Mouse (Mus musculus) lung, postnatal 0 days (tissue): Measurements from ENCODE around the gene Gtf3c1. TPM values are rescaled to one million over a fixed set of nuclear protein-coding genes. Genes with fewer than 3 reads are reported as not detected.

ENCODE experiments used
- ATAC-seq: fragments of 200-750 bp; cut with Nextera tagmentation; 2 replicates; pipeline ENCODE4 v1.8.0; 2017; ENCODE audit warnings: moderate library complexity
- DNase-seq: peaks from one replicate; pipeline ENCODE4 v3.0.0-alpha.2; 2016; ENCODE audit warnings: low spot score
- H3K27ac ChIP-seq: fragments of 300-500 bp; sonication (generic); 2 replicates; pipeline ENCODE4 v1.5.1; 2014; ENCODE audit warnings: antibody characterized with exemption, mild to moderate bottlenecking, low read length, mixed read lengths
- H3K27me3 ChIP-seq: fragments of 300-500 bp; sonication (generic); replicated peaks from 2 replicates; pipeline ENCODE4 v1.6.1; 2014; ENCODE audit warnings: low read length, mixed read lengths; ENCODE audit not compliant: insufficient read depth
- H3K36me3 ChIP-seq: fragments of 300-500 bp; sonication (generic); 2 replicates; pipeline ENCODE4 v1.6.1; 2014; ENCODE audit warnings: low read length, mixed read lengths; ENCODE audit not compliant: insufficient read depth
- H3K4me1 ChIP-seq: fragments of 300-500 bp; sonication (generic); 2 replicates; pipeline ENCODE4 v1.6.1; 2014; ENCODE audit warnings: antibody characterized with exemption, low read depth, low read length, mixed read lengths; ENCODE audit not compliant: insufficient read depth
- H3K4me2 ChIP-seq: fragments of 300-500 bp; sonication (generic); replicated peaks from 2 replicates; pipeline ENCODE4 v1.6.1; 2014; ENCODE audit warnings: low read depth, mild to moderate bottlenecking, low read length, moderate library complexity, mixed read lengths
- H3K4me3 ChIP-seq: fragments of 300-500 bp; sonication (generic); 2 replicates; pipeline ENCODE4 v1.5.1; 2014; ENCODE audit warnings: low read depth, low read length
- H3K9ac ChIP-seq: fragments of 300-500 bp; sonication (generic); replicated peaks from 2 replicates; pipeline ENCODE4 v1.6.1; 2014; ENCODE audit warnings: low read depth, mild to moderate bottlenecking
- H3K9me3 ChIP-seq: fragments of 300-500 bp; sonication (generic); 2 replicates; pipeline ENCODE4 v1.6.1; 2016; ENCODE audit warnings: low read length, mixed read lengths
- CTCF ChIP-seq: IDR thresholded peaks from 2 replicates; pipeline ENCODE4 v1.5.1; 2016; ENCODE audit warnings: antibody characterized with exemption, mild to moderate bottlenecking
- EP300 ChIP-seq: IDR thresholded peaks from 2 replicates; pipeline ENCODE4 v1.6.1; 2016; ENCODE audit warnings: antibody characterized with exemption, mild to moderate bottlenecking, control low read depth
- WGBS: fragments of 180-500 bp; shearing (Covaris S2); extraction: QIAGEN DNeasy Blood & Tissue Kit; methylation state at CpG from one replicate; pipeline ENCODE4 v1.1.7; 2014; 5-methylcytosine and 5-hydroxymethylcytosine counted together
- polyA plus RNA-seq: library from polyadenylated mRNA; unstranded; fragments of >200 nt; fragmentation: Nextera tagmentation; extraction: Ambion mirVana; gene quantifications from 2 replicates; pipeline ENCODE4 v1.2.1, GENCODE M21; 2015

Gtf3c1 gene
- polyA plus RNA-seq, 1 experiment from 2014 or later: 13.6 TPM

GRCm38 (mm10) chr7:125746621-125747315, 39.2 kb upstream of the Gtf3c1 start:
- H3K27me3 ChIP-seq: no peaks in the 10 kb centered on the region
- H3K4me2 ChIP-seq: no peak overlapping the region
- no peak for ATAC-seq
- H3K36me3 ChIP-seq: no peaks in the 10 kb centered on the region
- TF ChIP-seq EP300 (no peak), CTCF (no peak)
- H3K4me3 ChIP-seq: no peak overlapping the region
- no peak for DNase-seq
- H3K9me3 ChIP-seq: no peaks in the 10 kb centered on the region
- H3K9ac ChIP-seq: no peak overlapping the region
- H3K4me1 ChIP-seq: no peaks in the 10 kb centered on the region
- no peak overlapping the region for H3K27ac ChIP-seq
- WGBS: 84% methylated on average over 2 of the region's 2 CpGs

DNA sequence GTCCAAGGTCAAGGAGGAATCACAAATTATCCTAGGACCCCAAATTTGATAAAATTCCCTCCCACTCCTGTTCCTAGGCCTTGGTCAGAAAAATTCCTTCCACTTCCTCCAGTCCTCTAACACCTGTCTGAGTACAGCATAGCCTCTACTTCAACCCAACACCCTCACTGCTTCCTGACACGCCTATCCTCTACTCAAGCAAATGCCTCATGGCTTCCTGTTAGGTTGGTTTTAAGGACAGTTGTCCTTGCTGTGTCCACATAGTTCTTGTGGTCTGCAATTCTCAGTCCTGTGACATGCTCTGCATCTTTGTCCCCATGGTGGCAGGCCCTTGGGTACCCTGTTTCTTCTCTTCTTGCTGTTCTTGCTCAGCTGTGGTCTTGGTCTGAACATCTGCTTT, 37.2 kb upstream of the Gtf3c1 start:
- Histone ChIP-seq H3K9ac (no peak overlapping the region), H3K4me1 (peaks cover 2% of the 10 kb centered on the region; the same call in 1 of the 2 replicates), H3K27ac (no peak overlapping the region), H3K27me3 (no peaks in the 10 kb centered on the region), H3K9me3 (no peaks in the 10 kb centered on the region), H3K4me3 (no peak overlapping the region), H3K4me2 (no peak overlapping the region), H3K36me3 (no peaks in the 10 kb centered on the region)
- DNase-seq (peak; percentile 32), ATAC-seq (no peak)
- no peak for TF ChIP-seq EP300
- TF ChIP-seq CTCF: no peak
- 38% methylated on average over 1 of the region's 1 CpGs for WGBS

DNA sequence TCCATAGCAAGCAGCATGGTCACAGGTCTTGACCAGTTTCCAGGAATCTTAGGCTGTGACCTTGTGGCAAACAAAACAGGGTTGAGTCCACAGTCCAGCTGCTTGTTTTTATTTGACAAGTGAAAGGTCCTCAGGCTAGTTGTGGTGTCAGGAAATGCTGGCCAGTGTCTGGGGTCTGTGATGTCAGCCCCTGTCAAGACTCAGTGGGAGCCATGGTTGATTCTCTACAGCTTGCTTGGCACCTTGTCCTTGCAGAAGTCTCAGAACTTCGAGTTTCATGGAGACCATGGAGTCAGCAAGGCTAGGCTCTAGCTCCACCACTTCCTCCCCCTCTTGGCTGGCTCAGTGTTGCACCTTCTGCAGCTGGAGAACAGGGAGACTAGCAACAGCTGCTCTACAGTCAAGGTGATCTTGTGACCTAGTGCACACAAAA, 33.7 kb upstream of the Gtf3c1 start:
- Histone ChIP-seq H3K27ac (peak overlapping the region; percentile 77), H3K27me3 (no peaks in the 10 kb centered on the region), H3K9me3 (no peaks in the 10 kb centered on the region), H3K4me2 (no peak overlapping the region), H3K4me1 (peaks cover 3% of the 10 kb centered on the region; the same call in 1 of the 2 replicates), H3K9ac (no peak overlapping the region), H3K36me3 (no peaks in the 10 kb centered on the region), H3K4me3 (no peak overlapping the region)
- WGBS: 29% methylated on average over 1 of the region's 1 CpGs
- ATAC-seq (peak; percentile 90), DNase-seq (peak; percentile 87)
- TF ChIP-seq CTCF (no peak), EP300 (peak; percentile 53)

GRCm38 (mm10) chr7:125740521-125740920, 32.9 kb upstream of the Gtf3c1 start:
- peak; percentile 37 for ATAC-seq
- H3K9me3 ChIP-seq: no peaks in the 10 kb centered on the region
- H3K27me3 ChIP-seq: no peaks in the 10 kb centered on the region
- no peak overlapping the region for H3K4me2 ChIP-seq
- peak; percentile 58 for DNase-seq
- TF ChIP-seq CTCF (no peak), EP300 (no peak)
- H3K9ac ChIP-seq: no peak overlapping the region
- H3K27ac ChIP-seq: peak overlapping the region; percentile 77
- 47% methylated on average over 2 of the region's 2 CpGs for WGBS
- no peak overlapping the region for H3K4me3 ChIP-seq
- no peaks in the 10 kb centered on the region for H3K36me3 ChIP-seq
- peaks cover 3% of the 10 kb centered on the region; the same call in 1 of the 2 replicates for H3K4me1 ChIP-seq

- Histone ChIP-seq H3K27ac (no peak overlapping the region), H3K9ac (no peak overlapping the region), H3K4me2 (no peak overlapping the region), H3K9me3 (no peaks in the 10 kb centered on the region), H3K4me1 (peaks cover 3% of the 10 kb centered on the region; the same call in 1 of the 2 replicates), H3K4me3 (no peak overlapping the region), H3K36me3 (no peaks in the 10 kb centered on the region), H3K27me3 (no peaks in the 10 kb centered on the region)
- 79% methylated on average over 4 of the region's 4 CpGs for WGBS
- no peak for TF ChIP-seq EP300
- TF ChIP-seq CTCF: no peak
- ATAC-seq (no peak), DNase-seq (no peak)
These were observed 28.9 kb upstream of the Gtf3c1 start for GRCm38 (mm10) chr7:125736366-125737015.

DNA sequence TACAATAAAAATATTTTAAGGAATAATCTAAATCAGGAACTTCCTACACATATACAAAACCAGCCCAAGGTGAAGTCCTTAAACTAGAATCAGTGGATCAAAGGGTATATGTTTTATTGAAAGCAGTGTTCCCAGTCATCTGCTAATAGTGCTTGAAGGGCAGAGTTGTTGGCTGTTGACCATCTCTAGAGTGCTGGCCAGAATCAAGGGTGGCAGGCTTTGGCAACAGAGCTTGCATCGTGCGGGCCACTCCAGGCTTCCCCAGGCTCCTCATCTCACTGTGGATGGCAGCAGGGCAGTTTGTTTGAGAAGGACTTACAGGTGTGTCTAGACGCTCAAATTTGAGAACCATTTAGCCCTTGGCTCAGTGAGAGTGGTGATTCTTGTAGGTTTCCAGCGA, 26.2 kb upstream of the Gtf3c1 start:
- Histone ChIP-seq H3K9me3 (no peaks in the 10 kb centered on the region), H3K4me2 (no peak overlapping the region), H3K4me1 (no peaks in the 10 kb centered on the region), H3K9ac (no peak overlapping the region), H3K36me3 (no peaks in the 10 kb centered on the region), H3K27me3 (no peaks in the 10 kb centered on the region), H3K4me3 (no peak overlapping the region), H3K27ac (no peak overlapping the region)
- WGBS: 71% methylated on average over 4 of the region's 4 CpGs
- no peak for TF ChIP-seq CTCF
- ATAC-seq: no peak
- DNase-seq: no peak
